Mouse (Mus musculus): Measurements from ENCODE around the gene Siva1.

Siva1 gene

DNA sequence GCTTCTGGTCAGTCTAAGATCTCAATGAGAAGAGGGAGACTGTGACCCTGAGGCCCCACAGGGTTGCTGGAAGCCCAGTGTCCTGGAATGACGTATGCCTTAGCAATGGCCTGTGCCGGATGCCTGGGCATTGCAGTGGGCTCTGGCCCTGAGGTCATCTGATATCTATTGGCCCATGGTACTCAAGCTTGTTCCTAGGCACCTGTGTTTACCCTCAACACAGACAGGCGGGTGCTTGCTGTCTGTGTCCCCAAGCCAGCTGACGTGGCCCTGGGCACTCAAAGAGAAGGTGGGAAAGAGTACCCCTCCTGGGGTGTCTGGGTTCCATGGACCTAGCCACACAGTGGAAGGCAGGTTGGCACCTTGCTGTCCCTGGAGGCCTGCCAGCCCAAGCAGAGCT, 18.8 kb upstream of the Siva1 start:
- no peak for DNase-seq

- DNase-seq = no peak
These were observed 18.0 kb upstream of the Siva1 start for GRCm38 (mm10) chr12:112626455-112626854.

DNA sequence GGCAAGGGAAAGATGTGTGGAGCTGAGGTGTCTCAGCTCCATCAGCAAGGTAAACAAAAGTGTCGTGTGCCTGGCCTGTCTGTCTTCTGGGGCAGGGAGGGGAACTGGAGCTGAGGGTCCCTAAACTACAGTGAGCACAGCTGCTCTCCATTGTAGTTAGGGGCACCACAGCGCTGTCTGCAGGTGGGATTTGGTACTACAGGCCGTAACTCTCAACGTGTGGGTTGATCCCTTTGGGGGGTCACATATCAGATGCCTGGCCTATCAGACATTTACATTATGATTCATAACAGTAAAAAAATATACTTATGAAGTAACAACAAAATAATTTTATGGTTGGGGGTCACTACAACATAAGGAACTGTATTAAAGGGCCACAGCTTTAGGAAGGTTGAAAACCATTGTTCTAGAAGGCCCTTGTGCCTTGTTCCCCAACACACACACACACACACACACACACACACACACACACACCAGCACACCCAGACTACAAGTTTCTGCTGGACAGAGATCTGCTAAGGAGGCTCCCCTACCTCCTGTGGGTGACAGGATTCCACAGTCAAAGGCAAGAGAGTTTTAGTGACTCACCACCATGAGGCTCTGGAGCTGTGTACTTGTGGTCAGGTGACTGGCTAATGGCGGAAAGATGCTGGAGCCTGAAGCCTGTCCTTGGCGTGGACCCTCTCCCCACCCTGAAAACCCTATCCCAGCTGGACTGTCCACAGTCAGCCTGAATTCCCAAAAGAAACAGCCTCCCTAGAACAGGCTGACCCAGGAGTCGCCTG, 17.2 kb upstream of the Siva1 start:
- no peak for DNase-seq

DNA sequence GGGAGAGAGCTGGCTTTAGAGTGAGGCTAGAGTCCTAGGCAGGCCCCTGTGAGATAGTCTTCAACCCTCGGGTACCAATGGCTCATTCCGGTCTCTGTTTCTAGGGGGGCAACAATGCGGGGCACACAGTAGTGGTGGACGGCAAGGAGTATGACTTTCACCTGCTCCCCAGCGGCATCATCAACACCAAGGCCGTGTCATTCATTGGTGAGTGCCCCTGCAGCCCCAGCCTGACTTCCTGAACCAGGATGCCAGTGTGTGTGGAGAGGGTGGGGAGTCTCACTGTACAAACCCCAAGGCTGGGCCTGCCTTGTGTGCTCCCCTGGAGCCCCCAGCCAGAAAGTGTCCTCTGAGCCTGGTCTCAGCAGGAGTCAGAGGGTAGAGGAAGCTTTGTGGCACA, 16.3 kb upstream of the Siva1 start:
- DNase-seq = no peak

DNA sequence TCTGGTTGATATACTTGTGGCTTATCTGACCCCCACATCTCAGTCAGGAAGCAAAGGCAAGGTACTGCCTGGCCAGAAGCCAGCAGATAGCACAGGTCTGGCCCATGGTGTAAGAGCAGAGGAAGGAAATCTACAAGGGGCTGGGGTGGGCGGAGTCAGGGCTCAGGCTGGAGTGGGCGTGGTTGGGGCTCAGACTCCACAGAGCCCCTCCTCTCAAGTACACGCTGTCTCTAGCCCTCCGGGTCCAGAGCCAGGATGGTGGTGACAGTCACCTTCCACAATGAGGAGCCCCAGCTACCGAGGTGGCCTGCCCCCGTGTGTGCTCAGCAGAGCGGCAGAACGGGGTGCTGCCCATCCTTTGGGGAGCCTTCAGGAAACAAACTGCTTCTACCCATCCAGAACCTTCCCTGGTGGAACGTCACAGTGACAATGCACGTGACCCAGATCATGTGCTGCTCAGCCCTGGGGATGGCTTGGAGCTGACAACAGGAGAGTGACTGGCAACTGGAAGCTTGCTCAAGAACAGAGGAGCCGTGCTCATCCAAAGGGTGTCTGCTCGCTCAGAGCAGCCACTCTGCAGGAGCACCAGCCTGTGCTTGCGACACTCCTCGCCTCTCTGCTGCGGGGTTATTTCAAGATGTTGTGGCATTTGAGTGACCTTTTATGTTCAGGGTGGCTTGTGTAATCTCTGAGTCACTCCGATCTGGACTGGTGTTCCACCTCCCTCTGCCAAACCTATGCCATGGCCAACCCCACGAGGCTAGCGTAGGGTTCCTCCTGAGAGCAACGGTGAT, 15.4 kb upstream of the Siva1 start:
- DNase-seq = peak; percentile 87

- DNase-seq = no peak
These were observed 14.4 kb upstream of the Siva1 start for GRCm38 (mm10) chr12:112630029-112630428.

GRCm38 (mm10) chr12:112630796-112631195, 13.7 kb upstream of the Siva1 start:
- no peak for DNase-seq

- no peak for DNase-seq
These were observed 13.0 kb upstream of the Siva1 start for GRCm38 (mm10) chr12:112631472-112631871.

DNA sequence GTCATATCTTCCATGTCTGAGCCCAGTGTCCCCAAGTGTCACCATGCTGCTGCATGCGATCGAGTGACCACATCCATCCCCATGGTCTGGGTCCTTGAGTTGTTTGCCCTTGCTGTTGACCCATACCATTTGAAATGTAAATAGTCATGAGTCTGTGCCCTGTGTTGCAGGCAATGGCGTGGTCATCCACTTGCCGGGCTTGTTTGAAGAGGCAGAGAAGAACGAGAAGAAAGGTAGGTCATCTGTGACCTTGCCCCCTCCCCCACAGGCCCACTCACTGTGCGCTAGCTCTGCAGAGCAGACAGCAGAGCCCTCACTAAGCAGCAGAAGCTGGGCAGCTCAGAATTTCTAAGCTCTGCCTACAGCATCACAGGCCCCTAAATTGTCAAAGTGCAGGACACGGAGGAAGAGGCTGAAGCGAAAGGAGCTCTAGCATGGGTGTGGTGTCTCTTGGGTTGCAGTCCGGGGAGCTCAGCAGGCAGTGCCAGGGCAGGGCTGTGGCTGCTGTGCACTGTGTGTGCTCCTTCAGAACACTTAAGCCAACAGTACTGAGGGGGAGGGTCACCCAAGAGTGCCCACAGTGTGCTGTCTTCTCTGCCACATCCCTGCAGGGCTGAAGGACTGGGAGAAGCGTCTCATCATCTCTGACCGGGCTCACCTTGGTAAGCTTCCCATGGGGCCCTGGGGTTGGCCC, 12.2 kb upstream of the Siva1 start:
- peak; percentile 52 for DNase-seq

- peak; percentile 54 for DNase-seq
These were observed 11.6 kb upstream of the Siva1 start for GRCm38 (mm10) chr12:112632907-112633306.

DNA sequence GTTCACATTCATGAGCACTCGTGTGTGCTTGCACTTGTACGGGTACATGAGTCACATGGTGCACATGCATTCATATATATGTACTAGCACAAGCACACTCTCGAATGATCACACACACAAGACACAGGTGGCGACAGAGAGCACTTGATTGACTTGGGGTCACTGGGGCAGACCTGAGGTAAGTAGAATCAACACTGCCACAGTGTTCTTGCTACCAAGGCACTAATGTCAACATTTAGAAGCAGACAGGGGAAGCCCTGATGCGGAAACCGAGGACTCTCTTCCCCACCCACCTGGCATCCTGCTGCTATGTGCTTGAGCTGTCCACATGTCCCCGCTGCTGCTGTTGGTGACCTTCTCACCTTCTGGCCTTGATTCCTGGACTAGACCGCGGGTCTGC, 10.8 kb upstream of the Siva1 start:
- peak; percentile 70 for DNase-seq

DNA sequence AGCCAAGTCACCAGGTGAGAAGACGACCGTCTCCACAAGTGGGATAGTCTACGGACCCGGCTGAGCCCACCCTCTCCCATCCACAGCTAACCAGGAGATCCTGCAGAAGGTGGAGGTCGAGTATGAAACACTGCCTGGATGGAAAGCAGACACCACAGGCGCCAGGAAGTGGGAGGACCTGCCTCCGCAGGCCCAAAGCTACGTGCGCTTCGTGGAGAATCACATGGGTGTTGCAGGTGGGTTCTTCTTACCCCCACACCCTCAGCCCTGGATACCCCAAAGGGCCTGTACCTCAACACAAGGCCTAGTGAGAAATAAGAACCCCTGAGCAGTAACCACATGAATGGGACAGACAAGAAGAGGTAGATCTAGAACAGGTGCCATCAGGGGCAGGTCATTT, 5.0 kb upstream of the Siva1 start:
- DNase-seq = no peak

DNA sequence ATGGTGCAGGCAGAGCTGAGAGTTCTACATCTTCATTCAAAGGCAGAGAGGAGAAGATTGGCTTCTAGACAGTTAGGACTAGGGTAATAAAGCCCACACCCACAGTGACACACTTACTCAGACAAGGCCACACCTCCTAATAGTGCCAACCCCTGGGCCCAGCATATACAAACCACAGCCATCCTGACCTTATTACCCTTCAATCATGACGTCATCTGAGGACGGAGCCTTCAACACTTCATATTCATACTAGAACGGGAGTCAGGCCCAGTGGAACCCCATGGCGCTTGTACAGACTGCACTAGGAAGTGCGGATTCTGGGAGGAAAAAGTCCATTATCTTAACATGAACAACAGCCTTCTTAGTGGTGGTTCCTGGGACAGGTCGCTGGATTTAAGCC, 1.4 kb upstream of the Siva1 start:
- no peak for DNase-seq

DNA sequence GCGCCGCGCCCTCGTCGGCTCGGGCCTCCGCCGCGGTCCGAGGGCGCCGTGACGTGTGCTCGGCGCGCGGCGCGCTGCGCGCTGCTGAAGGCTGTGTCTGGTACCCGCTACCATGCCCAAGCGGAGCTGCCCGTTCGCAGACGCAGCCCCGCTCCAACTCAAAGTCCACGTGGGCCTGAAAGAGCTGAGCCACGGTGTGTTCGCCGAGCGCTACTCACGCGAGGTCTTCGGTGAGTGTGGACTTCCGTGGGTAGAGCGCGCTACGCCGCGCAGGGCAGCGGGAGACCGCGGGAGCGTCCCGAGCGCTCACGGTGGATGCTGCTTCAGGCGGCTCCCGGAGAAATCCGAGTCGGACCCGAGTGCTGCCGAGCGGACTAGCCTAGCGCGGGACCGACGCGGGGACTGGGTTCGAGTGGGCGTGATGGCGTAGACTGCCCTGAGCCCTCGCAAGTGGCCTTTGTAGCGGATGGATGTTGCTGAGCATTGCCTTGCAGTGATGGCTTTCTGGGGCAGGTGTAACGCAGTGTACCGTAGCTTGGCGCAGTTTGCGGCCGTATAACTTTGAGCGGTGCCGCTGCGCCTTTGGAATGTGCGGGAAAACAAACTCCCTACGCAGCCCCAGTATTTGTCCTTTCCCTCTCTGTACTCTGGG, 502 bp downstream of the Siva1 start:
- no peak for DNase-seq

GRCm38 (mm10) chr12:112646139-112646538, 1.7 kb downstream of the Siva1 start:
- no peak for DNase-seq

- no peak for DNase-seq
These were observed 3.6 kb downstream of the Siva1 start for GRCm38 (mm10) chr12:112648081-112648480.

DNA sequence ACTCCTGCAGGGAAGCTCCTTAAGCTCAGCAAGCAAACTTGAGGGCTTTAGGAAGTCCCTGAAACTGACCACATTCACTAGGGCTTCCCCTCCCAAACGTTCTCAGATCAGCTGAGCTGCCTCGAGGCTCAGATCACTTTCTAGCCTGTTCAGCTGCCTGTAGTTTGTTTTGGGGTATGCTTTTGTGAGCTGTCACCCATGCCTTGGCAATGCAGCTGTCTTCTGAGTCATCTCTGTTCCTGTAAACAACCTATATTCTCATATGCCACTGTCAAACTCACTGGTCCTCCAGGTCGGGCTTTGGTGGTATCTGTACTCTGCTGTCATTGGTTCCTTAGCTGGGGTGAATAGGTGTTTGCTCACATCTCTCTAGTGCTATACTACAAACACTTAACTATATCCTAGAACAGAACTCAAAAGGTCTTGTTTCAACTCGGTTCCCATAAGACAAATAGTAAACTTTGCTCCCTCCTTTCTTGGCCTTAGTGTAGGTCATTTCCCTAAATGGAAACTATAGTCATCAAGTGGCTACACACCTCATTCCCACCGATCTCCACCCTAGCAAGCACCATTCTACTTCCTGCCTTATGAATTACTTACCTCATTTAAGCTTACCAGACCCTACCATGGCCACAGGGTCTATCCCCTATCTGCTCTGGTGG, 7.4 kb downstream of the Siva1 start:
- DNase-seq = peak; percentile 58

DNA sequence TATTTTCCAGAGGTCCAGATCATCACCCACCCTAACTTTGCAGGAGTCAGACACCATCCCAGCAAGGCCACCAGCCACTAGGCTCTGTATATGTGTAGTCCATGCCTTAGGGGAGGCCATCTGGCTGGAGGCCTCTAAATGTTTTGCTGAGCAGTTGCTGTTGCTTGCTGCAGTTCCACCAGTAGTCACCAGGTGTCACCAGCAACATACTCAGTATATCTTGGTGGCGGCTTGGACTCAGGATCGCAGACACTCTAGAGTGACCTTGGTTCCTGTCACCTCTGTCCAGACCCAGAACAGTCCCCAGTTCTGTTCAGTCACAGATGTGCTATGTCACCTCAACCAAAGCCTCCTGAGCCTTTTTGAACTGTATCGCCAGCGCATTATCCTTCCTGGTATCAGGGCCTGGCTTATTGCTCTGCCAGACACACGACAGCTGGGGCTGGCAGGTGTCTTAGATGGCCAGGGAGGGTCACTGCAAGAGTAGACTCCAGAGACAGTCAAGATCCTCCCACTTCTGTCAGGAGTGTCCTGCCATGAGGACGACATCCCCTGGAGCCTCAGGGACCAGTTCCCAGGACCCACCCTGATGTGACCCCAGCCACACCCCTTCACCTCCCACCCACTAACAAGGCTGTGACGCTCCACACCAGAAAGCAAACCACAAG, 8.8 kb downstream of the Siva1 start:
- DNase-seq = peak; percentile 95

- DNase-seq = no peak
These were observed 9.6 kb downstream of the Siva1 start for GRCm38 (mm10) chr12:112654076-112654475.

- DNase-seq = no peak
These were observed 14.1 kb downstream of the Siva1 start for GRCm38 (mm10) chr12:112658619-112659018.

DNA sequence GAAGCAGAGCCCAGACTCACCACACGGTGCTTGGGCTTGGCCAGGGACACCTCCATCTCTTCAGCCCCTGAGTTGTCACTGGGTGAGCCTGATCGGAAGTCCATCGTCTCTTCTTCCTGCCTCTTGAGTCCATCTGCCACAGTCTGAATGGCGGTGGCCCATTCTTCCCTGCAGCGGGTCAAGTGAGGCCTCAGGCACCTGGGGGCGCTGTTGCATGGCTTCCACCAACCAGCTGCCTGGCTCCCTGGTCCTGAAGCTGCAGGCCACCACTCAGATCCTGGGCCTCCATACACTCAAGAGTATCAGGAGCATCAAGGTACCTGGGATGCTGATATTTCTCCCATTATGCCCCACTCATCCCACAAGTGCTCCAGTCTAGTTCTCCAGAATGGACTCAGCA, 14.6 kb downstream of the Siva1 start:
- DNase-seq = peak; percentile 79
